Mouse (Mus musculus) large intestine, adult 2 months (tissue): ENCODE data around the gene Tmem151b. TPM values are rescaled to one million over a fixed set of nuclear protein-coding genes. Genes with fewer than 3 reads are reported as not detected.

Experiments used
- DNase-seq: peaks from one replicate; pipeline ENCODE4 v3.0.0-alpha.2; 2012; ENCODE audit warnings: low read depth, low spot score
- WGBS: fragments of 180-500 bp; shearing (Covaris S2); methylation state at CpG from one replicate; pipeline ENCODE4 v1.1.7; 2018; 5-methylcytosine and 5-hydroxymethylcytosine counted together
- polyA plus RNA-seq: library from polyadenylated mRNA; depleted of rRNA; stranded (reverse); fragments of >200 nt; gene quantifications from 2 replicates; pipeline ENCODE4 v1.2.3, GENCODE M21; 2012

Gene Tmem151b
- polyA plus RNA-seq, 1 experiment = 0.66 TPM

DNA sequence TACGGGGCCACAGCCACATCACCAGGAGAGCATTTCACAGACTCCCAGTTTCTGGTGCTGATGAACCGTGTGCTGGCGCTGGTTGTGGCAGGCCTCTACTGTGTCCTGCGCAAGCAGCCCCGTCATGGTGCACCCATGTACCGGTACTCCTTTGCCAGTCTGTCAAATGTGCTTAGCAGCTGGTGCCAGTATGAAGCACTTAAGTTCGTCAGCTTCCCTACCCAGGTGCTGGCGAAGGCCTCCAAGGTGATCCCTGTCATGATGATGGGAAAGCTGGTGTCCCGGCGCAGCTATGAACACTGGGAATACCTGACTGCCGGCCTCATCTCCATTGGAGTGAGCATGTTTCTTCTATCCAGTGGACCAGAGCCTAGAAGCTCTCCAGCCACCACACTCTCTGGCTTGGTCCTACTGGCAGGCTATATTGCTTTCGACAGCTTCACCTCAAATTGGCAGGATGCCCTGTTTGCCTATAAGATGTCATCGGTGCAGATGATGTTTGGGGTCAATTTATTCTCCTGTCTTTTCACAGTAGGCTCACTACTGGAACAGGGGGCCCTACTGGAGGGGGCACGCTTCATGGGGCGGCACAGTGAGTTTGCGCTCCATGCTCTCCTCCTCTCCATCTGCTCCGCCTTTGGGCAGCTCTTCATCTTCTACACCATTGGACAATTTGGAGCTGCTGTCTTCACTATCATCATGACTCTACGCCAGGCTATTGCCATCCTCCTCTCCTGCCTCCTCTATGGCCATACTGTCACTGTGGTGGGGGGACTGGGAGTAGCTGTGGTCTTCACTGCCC, 17.1 kb upstream of the Tmem151b start:
- whole genome bisulfite sequencing = 61% methylated on average over 18 of the region's 18 CpGs
- no peak for DNase-seq

DNA sequence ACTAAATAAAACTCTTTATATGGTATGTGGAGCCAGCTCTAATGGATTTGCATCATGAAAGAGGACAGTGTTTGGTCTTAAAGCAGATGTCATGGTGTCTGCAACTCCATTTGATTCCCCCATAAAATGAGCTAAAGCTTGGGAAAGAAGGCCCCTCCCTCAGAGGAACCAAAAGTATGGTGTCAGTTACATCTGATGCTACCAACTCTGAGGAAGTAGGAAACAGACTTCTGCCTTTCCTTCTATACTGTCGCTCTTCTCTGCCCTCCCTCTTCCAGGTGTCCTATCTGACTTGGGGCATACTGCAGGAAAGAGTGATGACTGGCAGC, 16.5 kb upstream of the Tmem151b start:
- 61% methylated on average over 1 of the region's 1 CpGs for WGBS
- DNase-seq = no peak

DNA sequence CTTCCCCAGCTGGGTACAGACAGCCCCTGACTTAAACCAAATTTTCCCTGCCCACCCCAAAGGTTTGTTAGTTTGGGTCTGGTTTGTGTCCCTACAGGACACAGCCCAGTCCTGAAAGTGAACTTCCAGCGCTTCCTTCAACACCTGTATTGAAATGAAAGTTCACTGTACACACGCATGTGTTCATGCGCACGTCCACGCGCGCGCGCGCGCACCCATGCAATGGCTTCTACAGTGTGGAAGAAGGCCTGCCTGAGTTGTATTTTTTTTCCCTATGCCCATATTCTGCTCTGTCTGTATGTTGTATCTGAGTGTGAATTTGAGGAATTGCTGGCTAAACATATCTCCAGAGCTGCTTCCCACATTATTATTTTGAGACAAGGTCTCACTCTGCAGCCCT, 15.6 kb upstream of the Tmem151b start:
- no peak for DNase-seq
- 76% methylated on average over 11 of the region's 11 CpGs for WGBS

DNA sequence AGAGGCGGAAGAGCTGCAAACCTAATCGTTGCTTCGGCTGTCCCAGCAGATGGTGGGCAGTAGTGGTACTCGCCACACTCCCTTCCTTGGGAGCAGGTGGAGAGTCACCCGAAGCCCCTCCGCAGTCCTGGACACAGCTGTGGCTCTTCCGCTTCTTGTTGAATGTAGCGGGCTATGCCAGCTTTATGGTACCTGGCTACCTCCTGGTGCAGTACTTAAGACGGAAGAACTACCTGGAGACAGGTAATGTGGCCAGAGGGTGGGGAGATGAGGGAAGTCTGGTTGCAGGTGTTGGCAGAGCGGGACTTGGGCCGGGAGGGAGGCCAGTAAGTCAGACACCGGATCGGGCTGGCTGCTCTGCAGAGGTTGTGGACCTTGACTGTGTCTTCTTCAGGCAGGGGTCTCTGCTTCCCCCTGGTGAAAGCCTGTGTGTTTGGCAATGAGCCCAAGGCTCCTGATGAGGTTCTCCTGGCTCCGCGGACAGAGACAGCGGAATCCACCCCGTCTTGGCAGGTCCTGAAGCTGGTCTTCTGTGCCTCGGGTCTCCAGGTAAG, 15.1 kb upstream of the Tmem151b start:
- no peak for DNase-seq
- 7% methylated on average over 18 of the region's 18 CpGs for WGBS

DNA sequence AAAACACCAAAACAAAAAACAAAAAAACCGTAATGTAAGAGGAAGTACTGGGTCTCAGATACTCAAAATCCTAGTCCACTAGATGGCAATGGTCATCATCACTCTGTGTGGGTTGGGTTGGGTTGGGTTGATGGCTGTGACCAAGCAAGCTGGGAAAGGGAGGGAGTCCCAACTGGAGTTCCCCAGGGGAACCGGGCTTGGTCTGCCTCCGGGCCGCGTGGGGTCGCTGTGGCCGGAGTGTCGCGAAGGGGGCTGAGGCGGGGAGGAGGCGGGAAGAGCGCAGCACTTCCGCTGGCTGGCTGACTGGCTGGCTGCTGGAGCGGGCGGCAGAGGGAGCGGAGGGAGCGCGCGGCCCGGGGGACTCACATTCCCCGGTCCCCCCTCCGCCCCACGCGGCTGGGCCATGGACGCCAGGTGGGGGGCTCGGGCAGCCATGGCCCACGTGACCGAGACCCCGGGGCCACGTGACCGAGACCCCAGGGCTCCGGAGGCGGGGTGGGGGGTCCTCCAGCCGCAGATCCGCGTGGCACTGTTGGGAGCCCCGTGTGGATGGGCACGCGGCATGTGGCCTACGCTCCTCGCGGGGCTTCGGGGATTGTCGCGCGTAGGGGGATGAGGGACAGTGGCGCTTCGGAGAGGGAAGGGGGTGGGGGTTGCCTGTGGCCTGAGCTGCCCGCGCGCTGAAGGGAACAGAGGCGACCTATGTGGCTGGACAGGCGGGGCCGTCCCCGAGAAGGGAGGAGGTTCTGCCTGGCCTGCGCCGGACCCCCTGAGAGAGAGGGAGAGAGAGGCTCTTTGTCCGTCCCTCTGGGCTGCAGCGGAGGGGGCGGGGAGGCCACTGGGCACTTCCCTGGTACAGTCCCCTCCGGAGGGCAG, 14.4 kb upstream of the Tmem151b start, which contains the start of gene Slc35b2:
Slc35b2 (plus strand) TSS at position 220 of the 876 bp plus-strand sequence.
- WGBS = 1% methylated on average over 48 of the region's 61 CpGs
- no peak for DNase-seq

DNA sequence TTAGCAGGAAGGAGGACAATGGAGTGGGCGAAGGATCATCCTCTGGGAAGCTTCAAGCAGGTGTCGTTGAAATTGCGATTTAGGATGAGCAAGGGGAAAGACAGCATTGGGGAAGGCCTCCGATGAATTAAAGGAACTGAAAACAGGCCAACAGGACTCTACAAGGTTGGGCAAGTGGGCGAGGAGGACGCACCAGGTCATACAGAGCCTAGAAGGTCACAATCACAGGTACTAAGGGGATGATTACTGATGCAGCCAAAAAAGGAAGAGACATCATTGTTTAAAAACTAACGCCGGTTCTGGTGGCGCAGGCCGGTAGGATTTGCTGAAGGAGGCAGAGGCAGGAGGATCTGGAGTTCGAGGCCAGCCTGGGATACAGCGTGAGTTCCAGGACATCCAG, 13.7 kb upstream of the Tmem151b start:
- 73% methylated on average over 12 of the region's 12 CpGs for WGBS
- DNase-seq = no peak

DNA sequence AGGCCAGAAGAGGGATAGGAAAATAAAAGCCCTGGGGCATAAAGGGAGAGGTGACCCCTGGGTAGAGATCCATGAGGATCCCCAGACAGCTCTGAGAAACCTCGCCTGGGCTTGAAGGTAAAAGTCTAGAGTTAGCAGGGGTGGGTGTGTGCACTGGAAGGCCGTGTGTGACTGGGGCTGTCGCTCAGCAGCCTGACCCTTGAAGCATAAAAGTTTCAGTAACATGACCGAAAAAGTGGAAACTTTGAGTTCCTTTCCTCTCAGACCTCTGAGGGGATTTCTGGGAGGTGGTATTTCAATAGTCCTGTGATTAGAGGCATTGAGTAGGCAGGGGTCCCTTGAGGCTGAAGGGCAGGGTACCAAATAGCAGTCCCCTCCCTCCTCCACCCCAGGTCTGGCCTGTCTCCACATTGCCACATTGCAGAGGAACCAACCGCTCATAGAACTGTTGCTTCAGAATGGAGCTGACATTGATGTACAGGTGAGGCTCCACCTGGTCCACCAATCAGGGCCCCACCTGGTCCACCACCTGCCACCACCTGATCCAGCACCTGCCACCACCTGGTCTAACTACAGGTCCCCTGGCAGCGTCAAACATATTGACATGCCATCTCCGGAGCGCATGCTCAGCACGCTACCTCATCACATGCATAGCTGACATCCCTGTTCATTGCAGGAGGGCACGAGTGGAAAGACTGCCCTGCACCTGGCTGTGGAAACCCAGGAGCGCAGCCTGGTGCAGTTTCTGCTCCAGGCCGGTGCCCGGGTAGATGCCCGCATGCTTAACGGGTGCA, 10.5 kb upstream of the Tmem151b start:
- 85% methylated on average over 15 of the region's 15 CpGs for WGBS
- DNase-seq = no peak

DNA sequence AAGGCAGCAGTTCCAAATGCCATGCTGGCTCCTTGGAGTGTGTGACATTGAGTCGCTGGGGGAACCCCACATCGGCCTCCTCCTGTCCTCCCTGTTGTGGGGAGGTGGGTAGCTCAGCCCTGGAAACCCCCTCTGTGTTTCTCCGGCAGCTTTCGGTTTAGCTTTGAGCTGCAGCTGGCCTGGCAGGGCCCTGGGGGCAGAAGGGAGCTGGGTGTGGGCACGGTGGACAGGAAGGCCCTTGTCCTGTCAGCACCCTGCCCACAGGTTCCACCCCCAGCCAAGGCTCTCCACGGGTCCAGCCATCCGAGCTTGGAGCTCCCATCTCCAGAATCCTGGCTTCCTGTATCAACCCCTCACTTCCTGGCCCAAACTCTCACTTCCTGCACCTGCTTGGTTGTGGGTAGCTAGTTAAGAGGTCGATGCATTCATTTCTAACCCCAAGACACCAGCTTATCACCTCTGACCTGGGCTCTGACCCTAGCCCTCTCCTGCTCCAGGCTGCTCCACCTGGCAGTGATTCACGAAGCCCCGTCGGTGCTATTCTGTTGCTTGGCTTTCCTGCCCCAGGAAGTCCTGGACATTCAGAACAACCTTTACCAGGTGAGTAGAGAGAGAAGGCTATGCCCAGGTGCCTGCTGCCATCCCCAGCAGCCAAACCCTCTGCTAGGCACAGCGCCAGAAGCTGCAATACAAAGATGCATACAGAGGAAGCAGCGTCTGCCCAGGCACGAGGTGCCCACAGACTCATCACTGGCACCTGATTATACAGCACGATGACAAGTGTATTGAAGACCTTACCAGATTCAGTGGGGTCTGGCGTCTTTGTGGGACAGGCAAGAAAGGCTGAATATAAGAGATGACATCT, 8.8 kb upstream of the Tmem151b start:
- WGBS = 65% methylated on average over 16 of the region's 16 CpGs
- no peak for DNase-seq

DNA sequence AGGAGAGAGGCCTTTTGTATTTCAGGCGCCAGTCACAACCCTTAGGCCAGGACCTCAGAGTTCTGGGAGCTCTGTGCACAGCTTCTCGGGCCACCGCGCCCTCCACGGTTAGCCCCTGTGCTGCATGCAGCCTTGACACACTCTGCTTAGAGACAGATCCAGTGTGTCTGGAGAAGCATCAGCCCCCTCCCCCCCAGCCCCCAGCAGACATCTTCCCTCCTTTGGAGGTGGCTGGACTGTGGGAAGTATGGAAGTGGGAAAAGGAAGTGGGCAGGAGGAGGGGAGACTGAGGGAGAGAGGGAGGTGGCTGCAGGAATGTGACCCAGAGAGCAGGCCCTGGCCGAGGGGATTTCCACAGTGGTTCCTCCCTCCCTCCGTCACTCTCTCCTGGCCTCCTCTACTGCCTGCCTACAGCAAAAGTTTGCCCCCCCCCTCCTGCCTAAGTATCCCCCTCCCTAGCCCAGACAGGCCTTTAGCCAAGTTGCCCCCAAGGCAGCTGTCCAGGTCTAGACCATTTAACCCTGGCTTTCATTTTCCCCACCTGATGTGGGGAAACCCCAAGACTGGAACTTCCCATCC, 7.9 kb upstream of the Tmem151b start:
- no peak for DNase-seq
- 74% methylated on average over 7 of the region's 7 CpGs for WGBS

DNA sequence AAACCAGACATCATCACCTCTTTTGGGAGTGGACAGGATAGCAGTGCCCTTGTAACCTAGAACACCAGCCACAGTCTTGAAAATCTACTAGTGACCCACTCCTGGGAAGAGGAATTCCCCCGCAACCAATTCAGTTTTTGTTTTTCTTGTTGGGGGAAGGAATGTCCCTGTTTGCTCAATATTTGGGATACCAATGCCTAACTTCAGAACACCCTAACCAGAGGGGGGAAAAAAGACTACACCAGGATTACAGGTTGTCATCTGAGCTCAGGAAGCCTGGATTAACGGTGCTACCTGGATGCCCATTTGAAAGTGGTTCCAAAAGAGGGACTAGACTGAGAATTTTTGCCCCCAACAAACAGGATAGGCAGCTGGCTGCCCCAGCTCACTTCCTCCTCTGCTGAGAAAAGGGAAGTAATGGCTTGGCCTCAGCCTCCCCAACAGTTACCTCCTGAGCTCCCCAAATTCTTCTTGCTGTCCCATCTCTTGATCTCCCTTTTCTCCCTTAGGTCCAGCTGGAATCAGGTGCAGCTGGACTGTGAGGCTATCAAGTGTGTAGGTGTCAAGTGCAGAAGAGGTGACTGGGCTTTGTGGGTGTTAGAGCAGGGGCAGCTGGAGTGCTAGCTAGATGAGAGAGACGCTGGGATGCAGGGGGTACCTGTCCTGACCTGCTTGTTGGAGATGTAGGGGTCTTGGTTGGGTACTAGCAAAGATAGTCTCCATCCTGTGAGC, 7.2 kb upstream of the Tmem151b start:
- no peak for DNase-seq
- 73% methylated on average over 3 of the region's 3 CpGs for WGBS

DNA sequence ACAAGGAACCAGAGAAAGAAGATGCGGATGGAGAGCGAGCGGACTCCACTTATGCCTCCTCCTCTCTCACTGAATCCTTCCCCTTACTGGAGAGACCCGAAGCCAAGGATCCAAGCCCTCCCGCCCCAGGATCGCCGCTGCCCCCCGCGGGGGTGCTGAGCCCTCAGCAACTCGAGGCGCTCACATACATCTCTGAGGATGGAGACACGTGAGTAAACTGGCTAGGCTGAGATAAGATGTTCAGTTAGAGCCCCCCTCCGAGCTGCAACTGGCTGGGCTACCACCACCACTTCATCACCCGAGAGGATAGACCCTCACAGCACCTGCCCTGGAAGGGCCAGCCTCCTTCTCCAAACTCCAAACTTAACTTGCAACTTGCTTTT, 6.6 kb upstream of the Tmem151b start:
- no peak for DNase-seq
- 3% methylated on average over 14 of the region's 14 CpGs for WGBS

DNA sequence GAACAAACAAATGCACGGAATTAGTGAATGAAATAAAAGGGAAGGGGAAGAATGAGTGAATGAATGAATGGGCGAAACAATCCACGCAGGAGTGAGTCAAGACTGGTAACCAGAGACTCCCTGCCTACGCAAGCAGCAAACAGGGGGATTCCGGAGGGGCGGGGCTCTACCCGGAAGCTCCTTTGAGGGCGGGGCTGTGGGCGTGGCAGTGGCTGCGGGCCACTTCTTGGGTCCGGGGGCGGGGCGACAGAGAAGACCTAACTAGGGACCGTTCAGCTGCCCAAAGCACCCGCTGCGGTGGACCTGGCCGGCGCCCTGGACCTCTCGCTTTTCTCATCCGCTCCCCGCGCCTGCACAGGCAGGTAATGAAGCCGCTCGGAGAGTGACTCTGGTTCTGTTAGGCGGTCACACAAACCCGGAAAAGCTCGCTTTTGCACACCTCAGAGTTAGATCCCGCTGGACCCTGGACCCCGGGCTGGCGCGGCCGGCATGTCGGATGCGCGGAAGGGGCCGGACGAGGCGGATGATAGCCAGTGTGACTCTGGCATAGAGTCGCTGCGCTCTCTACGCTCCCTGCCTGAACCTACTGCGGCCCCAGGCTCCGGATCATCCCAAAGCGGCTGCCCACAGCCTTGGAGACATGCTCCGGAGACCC, 6.1 kb upstream of the Tmem151b start, which contains the start of gene Nfkbie:
Nfkbie (plus strand) TSS at position 252 of the 655 bp plus-strand sequence.
- WGBS = under 1% methylated on average over 45 of the region's 45 CpGs
- no peak for DNase-seq

DNA sequence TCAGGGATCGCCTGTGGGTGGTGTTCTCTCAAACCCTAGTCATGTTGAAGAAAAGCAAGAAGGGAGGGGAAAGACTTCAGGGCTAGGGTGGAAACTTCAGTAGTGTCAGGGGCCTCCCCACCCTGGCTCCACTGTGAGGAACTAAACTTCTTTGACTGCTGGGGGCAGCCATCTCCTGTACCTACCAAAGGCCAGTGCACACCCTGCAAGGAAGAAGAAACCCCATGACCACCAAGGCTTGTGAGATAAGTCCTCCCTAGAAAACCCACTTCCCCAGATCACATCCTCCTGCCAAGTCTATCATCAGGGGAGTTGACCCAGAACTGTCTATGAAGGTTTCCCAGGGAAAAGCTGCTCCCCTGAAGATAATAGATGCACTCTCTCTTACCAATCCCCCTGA, 4.9 kb upstream of the Tmem151b start:
- no peak for DNase-seq
- 33% methylated on average over 1 of the region's 1 CpGs for WGBS

DNA sequence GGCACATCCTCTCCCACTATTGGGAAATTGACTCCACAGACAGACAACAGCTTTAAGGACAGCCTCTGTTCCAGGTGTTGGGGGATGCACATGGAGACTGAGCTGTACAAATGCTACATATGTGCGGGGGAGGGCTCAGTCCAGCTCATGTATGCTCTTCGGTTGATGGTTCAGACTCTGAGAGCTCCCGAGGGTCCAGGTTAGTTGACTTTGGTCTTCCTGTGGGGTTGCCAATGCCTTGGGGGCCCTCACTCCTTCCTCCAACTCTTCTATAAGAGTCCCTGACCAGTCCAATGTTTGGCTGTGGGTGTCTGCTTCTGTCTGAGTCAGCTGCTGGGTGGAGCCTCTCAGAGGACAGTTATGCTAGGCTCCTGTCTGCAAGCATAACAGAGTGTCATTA, 3.6 kb upstream of the Tmem151b start:
- DNase-seq = no peak
- 82% methylated on average over 3 of the region's 3 CpGs for WGBS

DNA sequence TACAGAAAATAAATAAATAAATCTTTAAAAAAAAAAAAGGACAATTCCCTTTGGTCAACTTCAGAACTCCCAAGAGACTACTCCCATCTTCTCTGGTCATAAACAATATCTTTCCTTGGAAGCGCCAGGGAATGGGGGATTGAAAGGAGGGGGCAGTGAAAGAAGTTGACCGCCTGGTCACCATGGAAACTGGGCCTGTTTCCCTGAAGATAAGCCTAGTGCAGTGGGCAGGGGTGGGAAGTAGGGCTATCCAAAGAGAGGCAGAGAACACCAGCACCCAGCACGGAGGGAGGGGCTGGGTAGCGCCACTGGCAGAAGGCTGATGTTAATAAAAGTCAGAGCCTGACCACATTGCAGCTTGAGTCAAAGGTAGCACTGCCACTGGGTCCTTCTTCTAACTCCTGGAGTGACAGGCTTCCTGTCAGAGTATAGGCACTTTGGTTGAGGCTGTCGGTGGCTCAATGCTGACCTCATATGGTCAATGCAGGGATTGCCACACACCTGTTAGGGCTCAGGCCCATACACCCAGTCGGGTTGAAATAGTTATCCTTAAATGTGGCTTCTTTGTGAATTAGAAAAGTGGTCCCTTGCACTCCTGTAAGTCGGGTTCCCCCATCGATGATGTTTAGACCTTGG, 2.5 kb upstream of the Tmem151b start:
- WGBS = 7% methylated on average over 8 of the region's 8 CpGs
- DNase-seq = no peak

DNA sequence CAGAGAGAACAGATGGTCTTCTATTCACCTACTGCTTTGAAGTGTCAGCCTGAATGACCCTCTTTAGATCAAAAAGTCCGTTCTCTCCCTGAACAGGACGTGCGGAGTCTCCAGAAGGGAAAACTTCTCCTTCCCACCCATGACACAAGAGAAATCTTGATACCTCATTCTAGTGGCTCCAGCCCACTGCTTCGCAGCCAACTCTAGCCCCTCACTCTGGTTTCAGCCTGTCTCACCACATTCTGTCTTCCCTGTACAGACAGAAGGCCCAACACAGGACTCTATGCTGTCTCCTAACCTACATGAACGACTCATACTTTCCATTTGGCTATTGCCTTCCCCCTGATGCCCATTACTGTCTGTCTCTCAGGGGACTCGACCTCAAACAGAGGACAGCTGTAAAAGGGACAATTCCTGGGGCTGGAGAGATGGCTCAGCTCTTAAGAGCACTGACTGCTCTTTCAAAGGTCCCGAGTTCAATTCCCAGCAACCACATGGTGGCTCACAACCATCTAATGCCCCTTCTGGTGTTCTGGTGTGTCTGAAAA, 1.8 kb upstream of the Tmem151b start:
- WGBS = 70% methylated on average over 7 of the region's 7 CpGs
- DNase-seq = no peak

DNA sequence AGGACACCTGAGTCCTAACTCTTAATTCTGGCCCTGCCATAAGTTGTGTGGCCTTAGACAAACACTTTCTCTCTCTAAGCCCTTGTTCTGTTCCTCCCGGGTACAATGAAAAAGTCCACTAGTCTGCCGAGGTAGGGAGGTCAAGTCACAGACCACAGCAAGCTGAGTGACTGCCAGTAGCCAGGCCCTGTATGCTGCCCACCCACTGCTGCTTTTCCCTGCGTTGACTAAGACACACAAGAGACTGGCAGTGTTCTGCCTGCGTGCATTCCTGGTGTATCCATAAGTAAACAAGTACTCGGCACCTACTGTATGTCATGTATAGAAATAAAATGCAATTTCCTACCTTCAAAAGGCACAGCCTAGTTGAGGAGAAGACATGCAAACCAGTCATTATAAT, 776 bp upstream of the Tmem151b start:
- no peak for DNase-seq
- WGBS = 16% methylated on average over 5 of the region's 5 CpGs
